Mouse (Mus musculus): Measurements from ENCODE around the gene Syk. TPM values are rescaled to one million over a fixed set of nuclear protein-coding genes. Genes with fewer than 3 reads are reported as not detected.
A peak's percentile ranks its signal among the peaks of the same experiment; 100 is the strongest.

Syk gene
- total and polyA plus RNA-seq, 2 experiments from 2014 or later = 0.91 to 3.1 TPM

- Histone ChIP-seq H3K4me1 (ENCODE audit: insufficient read depth, low read length) (no peaks in the 10 kb centered on the region; the same call in 1 of the 2 replicates), H3K9ac (replicated peaks; ENCODE audit: low read length, poor library complexity, severe bottlenecking) (no peak overlapping the region), H3K27me3 (ENCODE audit: insufficient read depth, low read length) (no peaks in the 10 kb centered on the region), H3K27ac (ENCODE audit: low read depth, low read length) (no peak overlapping the region), H3K4me3 (ENCODE audit: low read depth, low read length) (no peak overlapping the region), H3K36me3 (ENCODE audit: insufficient read depth, low read length) (no peaks in the 10 kb centered on the region), H3K9me3 (ENCODE audit: low read length) (no peaks in the 10 kb centered on the region), H3K4me2 (ENCODE audit: low read depth, low read length, poor library complexity, severe bottlenecking) (no peak overlapping the region)
- ATAC-seq (ENCODE audit: low FRiP score) (no peak), DNase-seq (ENCODE audit: low spot score) (no peak)
- TF ChIP-seq CTCF (IDR thresholded peaks at IDR 0.05) = no peak
- WGBS = 66% methylated on average over 3 of the region's 3 CpGs
Measured at GRCm38 (mm10) chr13:52598233-52598632, 15.3 kb downstream of the Syk start.

GRCm38 (mm10) chr13:52600015-52600643 is 17.2 kb downstream of the Syk start:
- Histone ChIP-seq H3K4me2 (ENCODE audit: low read depth, low read length, poor library complexity, severe bottlenecking) (no peak overlapping the region), H3K4me3 (ENCODE audit: low read depth, low read length) (no peak overlapping the region), H3K36me3 (ENCODE audit: insufficient read depth, low read length) (no peaks in the 10 kb centered on the region), H3K27me3 (ENCODE audit: insufficient read depth, low read length) (no peaks in the 10 kb centered on the region), H3K4me1 (ENCODE audit: insufficient read depth, low read length) (peaks cover 6% of the 10 kb centered on the region), H3K27ac (ENCODE audit: low read depth, low read length) (no peak overlapping the region), H3K9ac (replicated peaks; ENCODE audit: low read length, poor library complexity, severe bottlenecking) (no peak overlapping the region), H3K9me3 (ENCODE audit: low read length) (no peaks in the 10 kb centered on the region)
- no peak for ATAC-seq (ENCODE audit: low FRiP score)
- 61% methylated on average over 4 of the region's 4 CpGs for WGBS
- TF ChIP-seq CTCF (IDR thresholded peaks at IDR 0.05) = no peak
- no peak for DNase-seq (ENCODE audit: low spot score)

- H3K27me3 ChIP-seq (ENCODE audit: insufficient read depth, low read length) = no peaks in the 10 kb centered on the region
- no peak overlapping the region for H3K4me2 ChIP-seq (ENCODE audit: low read depth, low read length, poor library complexity, severe bottlenecking)
- no peak overlapping the region for H3K27ac ChIP-seq (ENCODE audit: low read depth, low read length)
- no peaks in the 10 kb centered on the region for H3K36me3 ChIP-seq (ENCODE audit: insufficient read depth, low read length)
- no peak overlapping the region for H3K4me3 ChIP-seq (ENCODE audit: low read depth, low read length)
- H3K9ac ChIP-seq (replicated peaks; ENCODE audit: low read length, poor library complexity, severe bottlenecking) = no peak overlapping the region
- no peak for DNase-seq (ENCODE audit: low spot score)
- H3K4me1 ChIP-seq (ENCODE audit: insufficient read depth, low read length) = peaks cover 6% of the 10 kb centered on the region
- no peak for ATAC-seq (ENCODE audit: low FRiP score)
- WGBS = 57% methylated on average over 4 of the region's 4 CpGs
- no peaks in the 10 kb centered on the region for H3K9me3 ChIP-seq (ENCODE audit: low read length)
- no peak for TF ChIP-seq CTCF (IDR thresholded peaks at IDR 0.05)
Measured at GRCm38 (mm10) chr13:52602752-52603151, 19.8 kb downstream of the Syk start.

DNA sequence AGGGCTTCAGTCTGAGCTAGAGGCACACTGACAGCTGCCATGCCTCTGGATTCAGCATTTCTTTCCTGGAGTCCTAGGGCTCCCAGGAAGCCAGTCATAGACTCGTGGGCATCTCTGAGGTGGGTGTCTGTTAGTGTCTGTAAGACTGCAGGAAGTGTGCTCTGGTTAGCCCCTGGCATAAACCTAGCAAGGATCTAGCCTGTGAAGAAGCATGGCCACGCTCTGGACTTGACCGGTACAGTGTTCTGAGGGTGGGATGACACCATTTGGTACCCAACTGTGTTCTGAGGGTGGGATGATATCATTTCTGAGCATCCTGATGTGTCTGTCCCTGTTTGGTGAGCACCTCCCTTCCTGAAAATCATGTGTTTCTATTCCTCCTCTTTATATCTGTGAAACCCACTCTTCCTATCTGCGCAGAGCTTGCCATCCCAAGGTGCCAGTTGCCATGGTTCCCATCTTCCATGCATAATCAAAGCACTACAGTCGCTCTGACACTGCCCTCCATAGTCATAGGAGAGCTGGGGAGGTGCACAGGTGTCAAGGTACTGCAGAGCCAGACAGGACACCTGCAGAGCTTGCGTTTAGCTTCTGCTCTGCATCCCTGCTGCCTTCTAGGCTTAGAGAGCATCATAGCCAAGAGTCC is 20.9 kb downstream of the Syk start:
- WGBS = 52% methylated on average over 6 of the region's 6 CpGs
- Histone ChIP-seq H3K9me3 (ENCODE audit: low read length) (no peaks in the 10 kb centered on the region), H3K4me1 (ENCODE audit: insufficient read depth, low read length) (peaks cover 6% of the 10 kb centered on the region), H3K9ac (replicated peaks; ENCODE audit: low read length, poor library complexity, severe bottlenecking) (no peak overlapping the region), H3K27ac (ENCODE audit: low read depth, low read length) (peak overlapping the region; percentile 70), H3K4me2 (ENCODE audit: low read depth, low read length, poor library complexity, severe bottlenecking) (no peak overlapping the region), H3K4me3 (ENCODE audit: low read depth, low read length) (no peak overlapping the region), H3K27me3 (ENCODE audit: insufficient read depth, low read length) (no peaks in the 10 kb centered on the region), H3K36me3 (ENCODE audit: insufficient read depth, low read length) (no peaks in the 10 kb centered on the region)
- ATAC-seq (ENCODE audit: low FRiP score) (peak; percentile 92), DNase-seq (ENCODE audit: low spot score) (peak; percentile 57)
- peak; percentile 11; the same call in 1 of the 2 replicates for TF ChIP-seq CTCF (IDR thresholded peaks at IDR 0.05)

GRCm38 (mm10) chr13:52605006-52605405 is 22.0 kb downstream of the Syk start:
- no peak overlapping the region for H3K4me3 ChIP-seq (ENCODE audit: low read depth, low read length)
- H3K4me2 ChIP-seq (ENCODE audit: low read depth, low read length, poor library complexity, severe bottlenecking) = no peak overlapping the region
- 79% methylated on average over 3 of the region's 3 CpGs for WGBS
- no peaks in the 10 kb centered on the region for H3K9me3 ChIP-seq (ENCODE audit: low read length)
- no peaks in the 10 kb centered on the region for H3K36me3 ChIP-seq (ENCODE audit: insufficient read depth, low read length)
- peaks cover 6% of the 10 kb centered on the region for H3K4me1 ChIP-seq (ENCODE audit: insufficient read depth, low read length)
- ATAC-seq (ENCODE audit: low FRiP score) = no peak
- H3K9ac ChIP-seq (replicated peaks; ENCODE audit: low read length, poor library complexity, severe bottlenecking) = no peak overlapping the region
- H3K27me3 ChIP-seq (ENCODE audit: insufficient read depth, low read length) = no peaks in the 10 kb centered on the region
- TF ChIP-seq CTCF (IDR thresholded peaks at IDR 0.05) = no peak
- no peak overlapping the region for H3K27ac ChIP-seq (ENCODE audit: low read depth, low read length)
- no peak for DNase-seq (ENCODE audit: low spot score)

- no peak for DNase-seq (ENCODE audit: low spot score)
- Histone ChIP-seq H3K9me3 (ENCODE audit: low read length) (no peaks in the 10 kb centered on the region), H3K27me3 (ENCODE audit: insufficient read depth, low read length) (no peaks in the 10 kb centered on the region), H3K4me1 (ENCODE audit: insufficient read depth, low read length) (peaks cover 6% of the 10 kb centered on the region), H3K4me3 (ENCODE audit: low read depth, low read length) (no peak overlapping the region), H3K4me2 (ENCODE audit: low read depth, low read length, poor library complexity, severe bottlenecking) (no peak overlapping the region), H3K27ac (ENCODE audit: low read depth, low read length) (no peak overlapping the region), H3K36me3 (ENCODE audit: insufficient read depth, low read length) (no peaks in the 10 kb centered on the region), H3K9ac (replicated peaks; ENCODE audit: low read length, poor library complexity, severe bottlenecking) (no peak overlapping the region)
- TF ChIP-seq CTCF (IDR thresholded peaks at IDR 0.05) = no peak
- ATAC-seq (ENCODE audit: low FRiP score) = no peak
- 76% methylated on average over 4 of the region's 4 CpGs for WGBS
Measured at GRCm38 (mm10) chr13:52605911-52606310, 22.9 kb downstream of the Syk start.

Data from midbrain, postnatal 0 days (tissue).